Mouse (Mus musculus): ENCODE data around the gene Ttll7. TPM values are rescaled to one million over a fixed set of nuclear protein-coding genes. Genes with fewer than 3 reads are reported as not detected.

The Ttll7 gene
- polyA plus RNA-seq, 1 experiment: 1.3 TPM

DNA sequence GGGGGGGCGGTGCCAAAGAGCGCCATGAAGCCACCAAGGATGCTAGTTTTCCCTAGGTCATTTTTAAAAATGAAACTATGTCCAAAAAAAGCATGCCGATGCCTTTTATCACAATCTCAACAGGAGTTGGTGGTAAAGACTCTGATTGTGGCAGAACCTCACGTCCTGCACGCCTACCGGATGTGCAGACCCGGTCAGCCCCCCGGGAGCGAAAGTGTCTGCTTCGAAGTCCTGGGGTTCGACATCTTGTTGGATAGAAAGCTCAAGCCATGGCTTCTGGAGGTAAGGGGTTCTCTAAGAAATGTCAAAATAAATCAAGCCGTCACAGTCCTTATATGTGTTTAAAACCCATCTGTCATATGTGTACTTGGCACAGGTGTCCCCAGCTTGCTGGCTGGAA lies 60.9 kb downstream of the Ttll7 start:
- no peak for DNase-seq (ENCODE audit: low read depth)

DNA sequence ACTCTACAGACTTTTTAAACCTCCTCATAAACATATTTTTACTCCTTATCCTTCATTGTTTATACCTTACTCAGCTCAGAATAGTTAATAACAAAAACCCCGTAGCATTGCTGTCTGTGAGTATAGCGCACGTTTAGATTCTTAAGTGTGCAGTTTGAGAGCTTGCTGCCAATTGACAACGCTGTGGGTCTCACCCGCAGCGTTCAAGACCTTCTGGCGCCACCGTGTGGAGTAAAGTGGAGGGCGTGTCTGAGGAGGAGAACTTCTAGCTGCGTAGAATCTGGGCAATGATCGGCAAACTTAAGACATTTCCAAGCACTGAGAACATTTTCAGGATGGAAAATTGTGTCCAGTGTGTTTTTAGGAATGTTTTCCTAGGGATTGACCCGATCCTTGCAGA lies 62.6 kb downstream of the Ttll7 start:
- DNase-seq (ENCODE audit: low read depth): no peak

DNA sequence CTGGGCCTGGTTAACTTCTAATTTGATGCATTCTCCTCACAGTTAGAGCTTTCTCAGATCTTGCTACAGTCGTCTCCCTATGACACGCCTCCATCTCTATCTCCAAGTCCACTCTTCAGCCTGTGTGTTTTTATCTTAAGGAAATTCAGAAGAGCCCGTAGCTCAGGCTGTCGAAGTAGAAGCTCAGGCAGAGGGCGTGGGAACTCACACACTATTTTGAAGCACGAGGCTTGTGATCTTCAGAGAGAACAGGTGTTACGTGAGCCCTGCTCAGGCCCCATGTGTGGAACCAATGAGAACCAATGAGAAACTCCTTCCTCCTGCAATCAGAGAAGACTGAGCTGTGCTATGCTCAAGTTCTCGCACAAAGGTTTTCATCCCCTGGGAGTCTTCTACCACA lies 65.7 kb downstream of the Ttll7 start:
- no peak for DNase-seq (ENCODE audit: low read depth)

GRCm38 (mm10) chr3:146918323-146918722 lies 66.2 kb downstream of the Ttll7 start:
- no peak for DNase-seq (ENCODE audit: low read depth)

GRCm38 (mm10) chr3:146927311-146928015 lies 75.3 kb downstream of the Ttll7 start:
- no peak for DNase-seq (ENCODE audit: low read depth)

GRCm38 (mm10) chr3:146928141-146928540 lies 76.0 kb downstream of the Ttll7 start:
- DNase-seq (ENCODE audit: low read depth): no peak

- no peak for DNase-seq (ENCODE audit: low read depth)
These were observed 76.8 kb downstream of the Ttll7 start for GRCm38 (mm10) chr3:146929011-146929410.

DNA sequence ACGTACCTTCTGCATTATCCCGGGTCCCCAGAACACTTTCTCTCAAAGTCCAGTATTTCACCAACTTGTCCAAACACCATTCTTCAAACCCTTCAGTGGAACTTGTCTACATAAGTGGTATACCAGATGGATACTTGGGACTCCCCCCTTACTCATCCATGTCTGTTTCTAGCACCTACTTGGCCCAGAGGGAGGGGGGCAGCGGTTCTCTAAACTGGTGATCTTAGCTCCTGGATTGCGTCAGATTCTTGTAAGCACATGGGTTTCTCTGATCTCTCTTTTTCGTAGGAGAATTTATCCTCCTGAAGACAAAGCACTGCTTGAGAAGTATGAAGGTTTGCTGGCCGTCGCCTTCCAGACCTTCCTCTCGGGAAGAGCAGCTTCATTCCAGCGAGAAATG lies 79.0 kb downstream of the Ttll7 start:
- DNase-seq (ENCODE audit: low read depth): no peak

DNA sequence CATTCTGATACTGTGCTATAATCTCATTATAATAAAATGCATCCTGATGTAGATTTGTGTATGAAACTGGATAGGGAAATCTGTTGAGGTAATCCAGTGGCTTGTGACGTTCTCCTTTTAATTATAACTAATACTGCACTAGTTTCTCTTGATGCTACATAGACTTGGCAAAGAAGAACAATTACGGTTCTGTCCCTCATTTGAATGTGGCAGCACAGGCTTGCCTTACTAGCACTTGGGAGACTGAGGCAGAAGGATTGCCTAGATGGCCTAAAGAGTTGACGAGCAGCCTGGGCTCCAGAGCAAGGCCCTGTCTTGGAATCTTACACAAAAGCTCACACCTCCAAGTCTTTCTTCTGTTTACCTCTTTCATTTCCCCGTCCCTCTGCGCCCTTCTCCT lies 80.3 kb downstream of the Ttll7 start:
- no peak for DNase-seq (ENCODE audit: low read depth)

DNA sequence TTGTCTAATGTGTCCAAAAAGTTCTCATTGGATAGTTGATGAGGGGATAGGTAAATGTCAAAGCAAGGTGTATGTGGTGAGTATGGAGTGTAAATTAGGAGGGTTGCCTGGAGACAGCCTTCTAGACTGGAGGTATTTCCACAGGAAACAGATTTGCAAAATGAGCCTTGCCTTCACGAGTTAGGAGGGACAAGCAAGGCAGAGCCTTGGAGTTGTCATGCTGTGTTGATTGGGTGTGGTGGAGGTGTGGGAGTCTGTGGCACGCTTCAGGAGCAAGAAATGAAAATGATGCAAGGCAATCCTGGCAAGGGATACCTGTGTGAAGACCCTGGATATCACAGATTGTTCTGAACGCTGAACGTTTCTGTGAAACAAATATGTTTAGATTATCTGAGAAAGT lies 84.7 kb downstream of the Ttll7 start:
- DNase-seq (ENCODE audit: low read depth): no peak

DNA sequence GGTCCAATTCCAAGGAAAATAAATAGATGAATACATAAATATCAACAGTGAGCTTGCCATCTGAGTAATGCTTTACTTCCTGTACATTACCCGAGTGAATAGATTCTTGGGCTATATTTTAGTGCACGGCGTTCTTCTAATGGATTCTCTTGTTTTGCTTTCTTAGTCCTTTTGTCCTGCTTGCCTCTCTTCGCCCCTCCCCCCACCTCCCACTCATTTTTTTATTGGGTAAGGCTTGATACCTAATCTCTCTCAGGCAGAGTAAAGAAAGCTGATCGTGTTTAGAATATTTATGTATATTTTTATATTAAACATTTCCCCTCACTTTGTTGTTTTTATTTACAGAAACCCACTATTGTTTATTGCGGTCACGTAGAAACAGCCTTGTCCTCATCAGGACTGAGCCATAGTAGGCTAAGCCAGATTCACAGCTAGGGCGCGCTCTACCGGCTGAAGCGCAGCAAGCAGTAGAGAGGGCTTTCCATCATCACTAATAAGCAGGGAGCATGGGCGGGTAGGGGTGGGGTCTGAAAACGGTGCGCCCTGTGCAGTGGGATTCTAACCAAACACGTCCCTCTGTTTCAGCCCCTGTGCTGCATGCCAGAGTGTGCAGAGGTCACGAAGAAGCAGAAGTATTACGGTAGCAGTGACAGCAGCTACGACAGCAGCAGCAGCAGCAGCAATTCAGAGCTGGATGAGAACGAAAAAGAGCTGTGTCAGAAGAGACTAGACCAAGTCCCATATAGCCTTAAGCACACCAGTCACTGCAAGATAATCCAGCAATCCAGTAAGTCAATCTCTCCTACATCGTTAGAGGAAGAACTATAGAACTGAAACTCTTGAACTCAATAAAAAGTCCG lies 87.5 kb downstream of the Ttll7 start:
- DNase-seq (ENCODE audit: low read depth): no peak

DNA sequence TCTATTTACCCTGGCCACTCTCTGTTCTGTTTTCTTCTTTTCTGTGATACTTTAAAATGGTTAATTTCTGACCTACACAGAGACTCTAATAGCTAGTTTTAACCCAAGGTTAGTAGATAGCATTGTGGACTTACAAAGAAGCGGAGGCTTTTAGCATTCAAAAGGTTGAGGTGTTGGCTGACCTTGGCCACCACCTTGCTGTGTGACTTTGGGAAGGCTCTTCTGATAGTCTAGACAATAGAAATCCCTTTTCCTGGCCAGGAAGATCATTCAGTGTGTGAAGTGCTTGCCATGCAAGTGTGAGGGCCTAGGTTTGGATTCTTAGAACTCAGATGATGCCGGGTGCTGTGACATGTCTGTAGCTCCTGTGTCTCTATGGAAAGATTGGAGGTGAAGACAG lies 90.9 kb downstream of the Ttll7 start:
- no peak for DNase-seq (ENCODE audit: low read depth)

- DNase-seq (ENCODE audit: low read depth): no peak
These were observed 93.2 kb downstream of the Ttll7 start for GRCm38 (mm10) chr3:146945342-146945741.

DNA sequence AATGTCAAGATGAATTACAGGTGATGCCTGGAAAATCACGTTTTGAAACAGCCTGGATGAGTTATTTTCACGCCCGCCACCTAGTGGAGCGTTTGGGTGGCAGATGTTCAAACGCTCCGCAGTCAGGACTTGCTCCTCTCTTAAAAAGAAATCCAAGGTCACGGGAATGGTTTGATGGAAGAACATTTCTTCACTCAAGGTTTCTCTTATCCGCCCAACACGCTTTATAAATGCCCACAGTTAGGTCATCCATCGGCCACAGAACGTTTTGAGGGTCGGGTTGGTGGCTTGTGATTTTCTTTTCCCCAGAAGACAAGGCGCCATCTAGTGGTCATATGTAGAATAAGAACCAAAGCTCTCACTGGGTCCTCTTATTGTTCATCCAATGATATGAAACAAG lies 93.7 kb downstream of the Ttll7 start:
- peak; percentile 14 for DNase-seq (ENCODE audit: low read depth)

DNA sequence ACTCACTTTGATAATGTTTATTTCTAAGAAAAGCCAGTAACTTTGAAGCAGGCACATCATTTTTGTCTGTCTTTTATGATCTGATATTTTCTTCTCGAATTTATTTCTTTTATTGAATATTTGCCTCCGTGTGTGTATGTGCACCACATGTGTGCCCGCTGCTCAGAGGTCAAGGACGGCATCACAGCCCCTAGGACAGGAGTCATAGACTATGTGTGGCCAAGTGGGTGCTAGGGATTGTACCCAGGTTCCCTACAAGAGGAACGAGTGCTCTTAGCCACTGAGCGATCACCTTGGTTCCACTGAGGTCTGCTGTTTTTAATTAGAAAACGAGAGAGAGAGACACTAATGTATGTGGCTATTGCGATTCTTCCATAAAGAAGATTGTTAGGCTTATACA lies 94.5 kb downstream of the Ttll7 start:
- DNase-seq (ENCODE audit: low read depth): no peak

GRCm38 (mm10) chr3:146956792-146957191 lies 104.6 kb downstream of the Ttll7 start:
- no peak for DNase-seq (ENCODE audit: low read depth)

GRCm38 (mm10) chr3:146962838-146963237 lies 110.7 kb downstream of the Ttll7 start:
- no peak for DNase-seq (ENCODE audit: low read depth)

DNA sequence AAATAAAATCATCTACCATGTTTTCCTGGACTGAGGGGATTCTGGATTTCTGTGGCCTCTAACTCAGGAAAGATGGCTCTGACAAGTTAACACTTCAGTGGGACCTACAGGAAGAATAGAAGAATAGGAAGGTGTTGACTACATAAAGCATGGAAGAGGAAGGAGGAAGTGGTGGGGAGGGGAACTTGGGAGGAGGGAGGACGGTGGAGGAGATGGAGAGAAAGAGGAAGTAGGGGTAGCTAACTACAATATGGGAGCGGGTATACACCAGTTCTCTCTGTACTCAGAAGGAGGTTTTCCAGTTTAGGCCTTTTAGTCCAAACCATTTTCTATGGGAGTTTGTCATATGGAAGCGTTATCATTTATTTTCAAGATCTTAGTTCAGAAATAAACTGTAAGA lies 112.2 kb downstream of the Ttll7 start:
- DNase-seq (ENCODE audit: low read depth): no peak

DNA sequence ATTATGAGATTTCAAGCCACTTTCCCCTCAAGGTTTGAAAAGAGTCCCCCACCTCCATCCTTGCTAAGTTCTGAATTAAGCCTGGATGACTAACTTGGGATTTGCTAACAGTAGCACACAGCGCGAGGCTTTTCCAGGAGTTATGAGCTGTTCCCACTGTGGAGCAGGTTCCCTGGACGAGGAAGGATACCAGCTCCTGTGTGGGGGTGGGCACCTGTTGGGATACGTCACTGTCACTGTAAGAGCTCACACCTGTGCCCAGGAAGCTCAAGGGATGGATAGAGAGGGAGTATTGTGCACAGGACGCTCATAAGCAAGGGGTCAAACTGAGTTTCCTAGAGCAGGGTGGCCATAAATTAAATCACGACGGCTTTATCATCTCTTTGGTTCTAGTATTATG lies 115.1 kb downstream of the Ttll7 start:
- DNase-seq (ENCODE audit: low read depth): no peak

GRCm38 (mm10) chr3:146967834-146968233 lies 115.7 kb downstream of the Ttll7 start:
- no peak for DNase-seq (ENCODE audit: low read depth)

GRCm38 (mm10) chr3:146978272-146978671 lies 126.1 kb downstream of the Ttll7 start:
- DNase-seq (ENCODE audit: low read depth): no peak

DNA sequence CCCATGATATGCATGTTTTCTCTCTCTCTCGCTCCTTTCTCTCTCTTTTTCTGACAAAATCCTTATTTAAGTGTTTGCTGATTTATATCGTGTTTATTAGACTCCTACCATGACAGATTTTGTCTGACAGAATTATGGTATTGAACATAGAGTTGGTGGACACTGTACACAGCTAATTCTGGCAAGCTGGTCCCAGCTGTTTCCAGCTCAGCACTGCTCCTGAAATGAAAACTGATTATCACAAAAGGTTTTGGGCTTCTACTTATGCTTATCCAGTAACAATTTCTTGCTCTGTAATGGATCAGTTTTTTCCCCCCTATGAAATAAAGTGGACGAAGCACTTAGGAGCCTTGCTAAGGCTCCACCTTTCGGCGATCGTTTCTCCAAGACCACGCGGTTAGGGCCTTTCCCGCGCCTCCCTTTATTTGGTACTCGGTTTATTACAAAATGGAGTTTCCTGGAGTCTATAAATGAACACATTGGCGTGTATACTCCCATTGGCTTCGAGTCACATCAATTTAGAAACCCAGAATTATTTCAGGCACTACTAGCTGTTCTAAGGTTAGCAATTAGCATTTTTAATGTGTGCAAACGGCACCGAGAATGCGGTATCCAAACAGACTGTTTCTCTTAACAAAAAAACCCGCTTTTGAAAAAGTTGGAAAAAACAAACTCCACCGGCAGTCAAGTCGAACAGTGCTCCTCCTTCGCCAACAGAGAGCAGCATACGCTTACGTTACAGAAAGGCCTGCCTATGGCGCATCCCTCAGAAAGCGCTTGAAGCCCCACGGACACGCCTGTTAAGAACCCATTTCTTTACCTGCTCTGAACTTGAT lies 141.9 kb downstream of the Ttll7 start:
- DNase-seq (ENCODE audit: low read depth): no peak
